Mouse (Mus musculus): Measurements from ENCODE around the gene Sh3bgrl2.

Sh3bgrl2 gene

GRCm38 (mm10) chr9:83560670-83561069 is 12.5 kb downstream of the Sh3bgrl2 start:
- DNase-seq (ENCODE audit: low spot score): no peak

GRCm38 (mm10) chr9:83562889-83563288 is 14.8 kb downstream of the Sh3bgrl2 start:
- no peak for DNase-seq (ENCODE audit: low spot score)

GRCm38 (mm10) chr9:83563808-83564549 is 15.9 kb downstream of the Sh3bgrl2 start:
- no peak for DNase-seq (ENCODE audit: low spot score)

GRCm38 (mm10) chr9:83564934-83565652 is 17.0 kb downstream of the Sh3bgrl2 start:
- DNase-seq (ENCODE audit: low spot score): no peak

- DNase-seq (ENCODE audit: low spot score): no peak
Measured at GRCm38 (mm10) chr9:83566141-83566540, 18.0 kb downstream of the Sh3bgrl2 start.

- no peak for DNase-seq (ENCODE audit: low spot score)
Measured at GRCm38 (mm10) chr9:83568125-83568524, 20.0 kb downstream of the Sh3bgrl2 start.

- DNase-seq (ENCODE audit: low spot score): peak; percentile 31
Measured at GRCm38 (mm10) chr9:83568937-83569336, 20.8 kb downstream of the Sh3bgrl2 start.

GRCm38 (mm10) chr9:83569898-83570297 is 21.8 kb downstream of the Sh3bgrl2 start:
- no peak for DNase-seq (ENCODE audit: low spot score)

- DNase-seq (ENCODE audit: low spot score): no peak
Measured at GRCm38 (mm10) chr9:83571315-83571714, 23.2 kb downstream of the Sh3bgrl2 start.

- DNase-seq (ENCODE audit: low spot score): no peak
Measured at GRCm38 (mm10) chr9:83572326-83572725, 24.2 kb downstream of the Sh3bgrl2 start.

GRCm38 (mm10) chr9:83572870-83573269 is 24.7 kb downstream of the Sh3bgrl2 start:
- DNase-seq (ENCODE audit: low spot score): no peak

GRCm38 (mm10) chr9:83573588-83573987 is 25.5 kb downstream of the Sh3bgrl2 start:
- DNase-seq (ENCODE audit: low spot score): no peak

- no peak for DNase-seq (ENCODE audit: low spot score)
Measured at GRCm38 (mm10) chr9:83575403-83575802, 27.3 kb downstream of the Sh3bgrl2 start.

GRCm38 (mm10) chr9:83576018-83576688 is 28.0 kb downstream of the Sh3bgrl2 start:
- no peak for DNase-seq (ENCODE audit: low spot score)

GRCm38 (mm10) chr9:83576689-83577057 is 28.5 kb downstream of the Sh3bgrl2 start:
- peak; percentile 77 for DNase-seq (ENCODE audit: low spot score)

- DNase-seq (ENCODE audit: low spot score): no peak
Measured at GRCm38 (mm10) chr9:83577260-83577659, 29.1 kb downstream of the Sh3bgrl2 start.

GRCm38 (mm10) chr9:83579049-83579448 is 30.9 kb downstream of the Sh3bgrl2 start:
- no peak for DNase-seq (ENCODE audit: low spot score)

GRCm38 (mm10) chr9:83582748-83583147 is 34.6 kb downstream of the Sh3bgrl2 start:
- no peak for DNase-seq (ENCODE audit: low spot score)

GRCm38 (mm10) chr9:83586316-83587050 is 38.4 kb downstream of the Sh3bgrl2 start:
- no peak for DNase-seq (ENCODE audit: low spot score)

GRCm38 (mm10) chr9:83587116-83587515 is 39.0 kb downstream of the Sh3bgrl2 start:
- no peak for DNase-seq (ENCODE audit: low spot score)

- no peak for DNase-seq (ENCODE audit: low spot score)
Measured at GRCm38 (mm10) chr9:83589063-83589462, 40.9 kb downstream of the Sh3bgrl2 start.
